Mouse (Mus musculus): Measurements from ENCODE around the gene Ipo9. TPM values are rescaled to one million over a fixed set of nuclear protein-coding genes. Genes with fewer than 3 reads are reported as not detected.

The Ipo9 gene
- polyA plus RNA-seq (2012): 15.8 and 17.2 TPM in 2 replicates

GRCm38 (mm10) chr1:135429901-135430668 is at the start of gene Ipo9:
Gene Ipo9, minus strand, starts transcription at chr1:135430499.
- TF ChIP-seq GATA1 (IDR thresholded peaks at IDR 0.05; ENCODE audit: low read length): no peak

- no peak for TF ChIP-seq GATA1 (IDR thresholded peaks at IDR 0.05; ENCODE audit: low read length)
These were observed 45.2 kb upstream of the Ipo9 start for GRCm38 (mm10) chr1:135475571-135475895.

DNA sequence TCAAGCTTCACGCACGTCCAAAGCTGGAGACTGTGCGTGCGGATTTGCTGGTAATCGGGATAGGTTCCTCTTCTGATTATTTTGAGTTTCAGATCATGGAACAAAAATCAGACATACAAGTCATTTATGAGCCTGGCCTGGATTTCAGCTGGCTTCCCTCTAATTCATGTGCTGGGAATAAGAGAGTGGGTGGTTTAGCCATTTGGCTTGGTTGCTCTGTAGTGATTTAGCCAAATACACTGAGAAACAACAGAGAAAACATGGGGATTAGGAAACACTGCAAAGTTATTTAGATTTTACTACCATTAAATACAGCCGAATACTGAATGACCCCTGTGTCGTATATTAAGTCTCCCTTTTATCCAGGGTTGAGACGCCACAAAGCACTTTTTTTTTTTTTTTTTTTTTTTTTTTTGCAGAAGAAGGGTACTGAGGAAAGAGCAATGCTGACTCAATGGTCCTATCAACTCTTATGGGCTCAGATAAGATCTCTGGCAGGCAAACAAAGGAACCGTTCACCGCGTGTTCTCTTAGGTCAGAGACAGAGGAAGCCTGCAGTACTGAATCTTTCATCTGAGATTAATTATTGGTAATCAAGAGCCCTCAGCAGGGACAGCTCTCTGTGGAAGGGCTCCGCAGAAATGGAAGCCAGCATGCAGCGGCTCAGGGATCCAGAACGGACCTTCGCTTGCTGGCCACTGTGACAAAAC is 44.7 kb upstream of the Ipo9 start:
- no peak for TF ChIP-seq GATA1 (IDR thresholded peaks at IDR 0.05; ENCODE audit: low read length)

- TF ChIP-seq GATA1 (IDR thresholded peaks at IDR 0.05; ENCODE audit: low read length): no peak
These were observed 42.2 kb upstream of the Ipo9 start for GRCm38 (mm10) chr1:135472536-135472935.

GRCm38 (mm10) chr1:135471742-135472141 is 41.4 kb upstream of the Ipo9 start:
- no peak for TF ChIP-seq GATA1 (IDR thresholded peaks at IDR 0.05; ENCODE audit: low read length)

DNA sequence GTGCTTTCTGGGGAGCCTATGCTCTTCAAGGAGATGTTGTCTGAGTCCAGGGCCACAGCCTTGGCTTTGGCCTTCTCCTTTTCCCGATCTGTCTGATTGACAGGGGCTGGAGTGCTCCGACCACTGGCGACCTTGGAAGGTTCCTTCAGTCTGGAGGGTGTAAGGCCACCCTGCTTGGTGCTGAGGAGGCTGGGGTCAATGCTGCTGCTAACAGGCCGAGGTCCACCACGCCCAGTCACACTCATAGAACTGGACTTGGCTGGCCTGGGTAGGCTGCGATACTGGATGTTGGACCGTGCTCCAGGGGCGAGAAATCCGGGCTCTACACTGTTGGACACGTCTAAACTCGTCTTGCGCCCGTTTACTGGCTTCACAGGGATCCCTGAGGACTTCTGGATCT is 40.2 kb upstream of the Ipo9 start:
- no peak for TF ChIP-seq GATA1 (IDR thresholded peaks at IDR 0.05; ENCODE audit: low read length)

DNA sequence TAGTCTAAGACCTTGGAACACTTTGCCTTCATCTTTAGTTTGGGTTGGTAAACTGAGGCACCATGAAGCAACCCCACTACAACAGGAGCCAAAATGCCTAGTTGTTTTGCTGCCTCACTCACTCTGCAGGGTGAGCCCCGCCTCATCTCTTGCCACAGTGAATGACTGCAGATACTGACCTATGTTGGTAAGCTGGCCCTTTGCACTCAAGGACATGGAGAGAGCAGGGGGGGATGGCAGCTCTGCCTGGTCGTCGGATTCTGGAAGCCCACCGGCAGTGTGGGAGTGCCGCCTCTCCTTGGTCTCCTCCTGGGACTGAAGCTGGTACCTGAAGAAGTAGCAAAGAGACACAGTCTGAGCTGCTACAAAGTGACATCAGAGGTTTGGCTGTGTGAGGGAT is 37.2 kb upstream of the Ipo9 start:
- TF ChIP-seq GATA1 (IDR thresholded peaks at IDR 0.05; ENCODE audit: low read length): no peak

DNA sequence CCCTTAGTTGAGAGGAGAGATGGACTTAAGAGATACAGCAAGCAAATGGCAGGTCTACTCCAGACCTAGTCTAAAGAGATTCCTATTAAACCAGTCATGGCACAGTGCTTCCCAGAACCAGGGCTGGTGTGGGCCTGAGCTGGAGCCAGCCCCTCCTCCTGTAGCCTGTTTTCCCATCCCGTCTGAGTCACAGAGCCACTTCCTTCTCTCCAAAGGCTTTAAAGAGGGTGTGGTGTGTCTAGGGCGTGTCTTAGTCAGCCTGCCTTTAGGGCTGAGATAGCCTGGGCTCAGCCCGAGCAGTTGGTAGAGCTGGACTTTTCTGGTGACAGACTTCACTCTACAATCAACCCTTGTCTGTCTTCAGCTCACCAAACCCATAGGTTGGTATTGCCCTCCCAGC is 36.6 kb upstream of the Ipo9 start:
- no peak for TF ChIP-seq GATA1 (IDR thresholded peaks at IDR 0.05; ENCODE audit: low read length)

- no peak for TF ChIP-seq GATA1 (IDR thresholded peaks at IDR 0.05; ENCODE audit: low read length)
These were observed 35.4 kb upstream of the Ipo9 start for GRCm38 (mm10) chr1:135465734-135466133.

- no peak for TF ChIP-seq GATA1 (IDR thresholded peaks at IDR 0.05; ENCODE audit: low read length)
These were observed 32.4 kb upstream of the Ipo9 start for GRCm38 (mm10) chr1:135462736-135463135.

DNA sequence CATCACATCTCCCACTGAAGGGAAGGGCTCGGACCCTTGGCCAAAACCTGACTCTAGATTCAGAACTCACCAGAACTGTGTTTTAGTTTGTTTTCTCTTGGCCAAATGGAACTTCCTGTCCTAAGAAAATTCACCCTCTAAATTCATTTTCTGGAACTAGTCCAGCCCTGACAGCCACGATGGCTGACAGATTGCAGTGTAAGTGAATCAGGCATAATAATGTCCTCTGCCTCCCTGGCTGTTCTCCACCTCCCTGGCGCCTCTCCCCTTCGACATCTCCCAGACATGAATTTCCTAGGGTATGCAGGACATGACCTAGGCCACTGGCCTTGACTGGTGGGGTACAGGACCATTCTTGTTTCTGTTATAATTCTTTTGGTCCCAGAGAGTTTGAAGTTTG is 32.0 kb upstream of the Ipo9 start:
- TF ChIP-seq GATA1 (IDR thresholded peaks at IDR 0.05; ENCODE audit: low read length): no peak

GRCm38 (mm10) chr1:135461097-135461730 is 30.9 kb upstream of the Ipo9 start:
- no peak for TF ChIP-seq GATA1 (IDR thresholded peaks at IDR 0.05; ENCODE audit: low read length)

DNA sequence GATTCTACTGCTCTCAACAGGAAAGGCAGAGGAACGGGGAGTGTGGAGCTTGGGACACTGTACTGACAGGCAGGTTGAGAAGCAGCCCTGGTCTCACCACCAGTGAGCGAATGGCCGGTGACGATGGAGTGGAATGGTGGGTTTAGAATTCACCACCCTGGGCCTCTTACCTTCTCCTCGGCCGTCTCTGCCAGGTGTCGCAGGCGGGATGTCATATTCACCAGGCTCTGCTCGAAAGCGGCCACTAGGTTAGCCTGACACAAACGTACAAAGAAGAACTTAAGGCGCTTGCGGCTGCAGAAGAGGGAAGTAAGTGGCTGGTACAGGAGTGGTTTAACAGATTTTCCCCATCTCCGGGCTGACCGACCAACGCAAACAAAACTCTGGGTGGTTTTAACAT is 30.2 kb upstream of the Ipo9 start:
- TF ChIP-seq GATA1 (IDR thresholded peaks at IDR 0.05; ENCODE audit: low read length): no peak

DNA sequence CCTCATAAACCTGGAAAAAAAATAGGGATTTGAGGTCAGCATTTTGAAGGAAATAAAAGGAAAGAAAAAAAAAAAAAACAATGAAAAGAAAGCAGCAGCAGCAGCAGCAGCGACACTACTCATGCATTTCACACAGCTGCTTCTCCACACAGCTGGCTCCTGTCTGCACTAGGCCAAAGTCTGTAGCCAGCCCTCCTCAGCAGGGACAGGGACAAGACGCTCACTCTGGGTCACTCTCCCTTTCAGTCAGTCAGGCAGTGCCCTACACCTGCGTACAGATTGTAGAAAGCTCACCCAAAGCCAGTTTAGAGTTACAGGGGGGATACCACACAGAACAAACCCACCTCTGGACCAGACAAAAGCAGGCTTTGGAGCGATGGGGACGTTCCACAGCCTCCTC is 27.6 kb upstream of the Ipo9 start:
- no peak for TF ChIP-seq GATA1 (IDR thresholded peaks at IDR 0.05; ENCODE audit: low read length)

DNA sequence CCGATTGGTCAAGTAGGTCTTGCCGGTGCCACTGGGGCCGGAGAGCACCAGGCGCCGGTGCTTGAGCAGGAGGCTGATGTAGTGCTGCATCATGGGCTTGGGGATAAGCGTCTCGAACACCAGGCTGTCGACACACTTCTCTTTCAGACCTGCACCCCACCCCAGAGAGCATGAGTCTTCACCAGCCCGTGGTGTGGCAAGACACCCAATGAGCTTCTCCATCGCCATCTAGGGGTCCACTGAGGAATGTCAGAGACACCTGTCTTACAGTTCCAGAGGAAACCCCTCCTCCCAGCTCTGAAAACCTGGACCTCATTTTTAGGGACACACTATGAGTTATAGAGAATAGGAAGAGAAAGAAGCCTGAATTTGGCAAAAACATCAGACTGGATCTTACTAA is 22.0 kb upstream of the Ipo9 start:
- TF ChIP-seq GATA1 (IDR thresholded peaks at IDR 0.05; ENCODE audit: low read length): no peak

DNA sequence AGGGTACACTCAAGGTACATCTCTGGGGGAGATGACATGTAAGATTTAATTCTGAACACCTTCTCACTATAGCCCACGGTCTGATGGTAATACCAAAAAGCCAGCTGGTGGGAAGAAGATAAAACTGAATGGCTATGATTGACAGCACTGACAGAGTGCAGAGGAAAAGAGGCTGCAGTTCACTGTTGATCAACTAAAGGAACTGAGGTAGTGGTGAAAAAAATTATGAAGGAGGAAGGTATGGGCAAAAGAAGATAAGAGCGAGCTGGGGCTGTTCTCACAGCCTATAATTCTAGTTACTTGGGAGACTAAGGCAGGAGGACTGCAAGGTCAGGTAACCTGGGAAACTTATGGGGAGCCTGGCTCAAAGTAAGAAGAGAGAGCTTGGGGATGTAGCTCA is 21.1 kb upstream of the Ipo9 start:
- no peak for TF ChIP-seq GATA1 (IDR thresholded peaks at IDR 0.05; ENCODE audit: low read length)

- TF ChIP-seq GATA1 (IDR thresholded peaks at IDR 0.05; ENCODE audit: low read length): no peak
These were observed 19.6 kb upstream of the Ipo9 start for GRCm38 (mm10) chr1:135449876-135450275.
